Mouse (Mus musculus) G1E (cell line): ENCODE data around the gene Cd72.

Experiments used
- CTCF ChIP-seq: IDR thresholded peaks from 2 replicates; pipeline ENCODE4 v1.5.1; 2012; ENCODE audit warnings: low read depth, low read length, inconsistent platforms, mixed read lengths
- GATA1 ChIP-seq: IDR thresholded peaks from 2 replicates; pipeline ENCODE4 v1.6.1; 2012; ENCODE audit warnings: borderline replicate concordance, low read length, inconsistent platforms, mixed read lengths
- POLR2AphosphoS5 ChIP-seq: IDR thresholded peaks from 2 replicates; pipeline ENCODE4 v1.6.1; 2012; ENCODE audit warnings: low read depth, low read length, inconsistent platforms; ENCODE audit not compliant: insufficient replicate concordance
- TAL1 ChIP-seq: conservative IDR thresholded peaks from 2 replicates; pipeline ENCODE4 v1.6.1; 2012; ENCODE audit warnings: low read depth, low read length, inconsistent platforms, mixed read lengths

DNA sequence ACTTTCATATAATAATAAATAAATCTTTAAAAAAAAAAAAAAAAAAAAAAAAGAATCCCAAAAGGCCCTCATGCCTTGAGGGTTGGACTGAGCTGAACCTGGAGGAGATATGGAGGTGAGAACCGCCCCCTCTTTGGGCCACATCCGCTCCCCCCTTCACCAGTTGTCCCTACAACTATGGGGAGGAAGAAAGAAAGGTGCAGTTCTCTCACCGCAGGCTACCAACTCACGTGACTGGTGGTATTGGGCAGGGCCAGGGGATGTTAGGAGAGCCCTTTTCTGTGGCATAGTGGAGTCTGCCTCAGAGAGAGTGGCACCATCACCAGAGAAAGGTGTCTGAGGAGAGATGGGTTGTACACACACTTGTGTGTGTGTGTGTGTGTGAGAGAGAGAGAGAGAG is 2.0 kb upstream of the Cd72 start:
- TF ChIP-seq TAL1 (no peak), CTCF (no peak), GATA1 (no peak), POLR2AphosphoS5 (no peak)
